Mouse (Mus musculus) 3T3-L1 (cell line): ENCODE results near the gene Lpo.

Source experiments
- DNase-seq: peaks from one replicate; pipeline ENCODE4 v3.0.0-alpha.2; 2015; ENCODE audit warnings: low read depth, low spot score

Gene Lpo

DNA sequence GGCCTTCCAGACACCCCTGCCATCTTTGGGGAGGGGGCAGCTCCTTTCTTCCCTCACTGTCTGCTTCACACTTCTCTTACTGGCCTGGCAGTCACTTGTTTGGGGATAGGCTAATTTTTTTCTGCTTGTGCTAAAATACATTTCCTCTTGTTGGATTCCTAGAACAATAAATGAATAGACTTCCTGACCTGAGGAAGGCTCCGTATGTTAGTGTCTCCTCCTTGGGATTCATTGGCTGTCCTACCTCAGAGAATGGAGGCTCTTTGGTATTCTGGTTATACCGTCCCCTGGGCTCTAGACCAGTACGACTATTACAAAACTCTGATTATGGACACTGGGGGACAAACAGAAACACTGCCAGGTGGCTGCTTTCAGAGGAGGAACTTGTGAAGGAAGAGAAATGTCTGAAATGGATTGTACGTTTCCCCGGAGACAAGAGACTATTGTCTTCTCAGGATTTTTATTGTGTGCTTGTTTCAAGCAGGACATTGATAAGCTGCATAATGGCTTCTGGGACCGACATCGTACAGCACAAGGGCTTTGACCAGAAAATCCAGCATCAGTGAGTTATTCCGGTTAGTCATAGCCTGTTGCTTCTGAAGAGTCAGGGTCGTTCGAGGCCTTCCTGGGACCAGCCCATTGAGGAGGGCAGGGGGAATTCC is at the start of gene Lpo:
Gene Lpo, minus strand, starts transcription at position 51 of the 662 bp plus-strand sequence.
- no peak for DNase-seq

DNA sequence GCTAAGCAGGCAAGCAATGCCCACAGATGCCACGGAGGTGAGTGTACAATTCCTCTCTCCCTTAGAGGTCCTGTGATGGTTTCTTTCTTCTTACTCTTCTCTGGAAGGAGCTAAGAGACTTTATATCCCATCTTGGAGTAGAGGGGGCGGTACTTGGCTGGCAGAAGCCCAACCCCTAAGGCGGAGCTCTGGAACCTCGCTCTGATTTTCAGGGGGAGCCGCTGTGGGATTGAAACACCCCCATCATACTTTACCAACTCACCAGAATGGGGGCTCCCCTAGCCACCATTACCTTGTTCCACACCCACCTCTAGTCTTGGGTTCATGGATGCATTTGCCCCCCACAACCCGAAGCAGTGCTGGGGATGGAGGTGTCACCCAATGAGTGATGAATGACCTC is 47.3 kb upstream of the Lpo start, which contains the start of gene Epx:
Gene Epx, minus strand, starts transcription at position 101 of the 400 bp plus-strand sequence.
- DNase-seq: no peak

DNA sequence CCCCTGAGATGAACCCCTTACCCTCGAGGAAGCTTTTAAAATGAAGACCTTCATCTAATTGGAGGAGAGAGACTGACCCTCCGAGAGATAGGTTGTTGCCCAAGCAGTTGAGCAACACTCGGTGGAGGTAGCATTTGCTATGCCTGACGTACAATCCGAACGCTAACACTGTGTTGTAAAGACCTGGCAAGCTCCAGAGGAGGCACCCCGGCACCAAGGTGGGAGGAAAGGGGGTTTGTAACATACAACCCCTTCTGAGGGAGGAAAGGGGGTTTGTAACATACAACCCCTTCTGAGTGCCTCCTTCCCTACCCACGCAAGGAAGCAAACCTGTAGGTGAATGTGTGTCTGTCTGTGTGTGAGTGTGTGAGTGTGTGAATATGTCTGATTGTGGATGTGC is 43.7 kb upstream of the Lpo start:
- DNase-seq: no peak

DNA sequence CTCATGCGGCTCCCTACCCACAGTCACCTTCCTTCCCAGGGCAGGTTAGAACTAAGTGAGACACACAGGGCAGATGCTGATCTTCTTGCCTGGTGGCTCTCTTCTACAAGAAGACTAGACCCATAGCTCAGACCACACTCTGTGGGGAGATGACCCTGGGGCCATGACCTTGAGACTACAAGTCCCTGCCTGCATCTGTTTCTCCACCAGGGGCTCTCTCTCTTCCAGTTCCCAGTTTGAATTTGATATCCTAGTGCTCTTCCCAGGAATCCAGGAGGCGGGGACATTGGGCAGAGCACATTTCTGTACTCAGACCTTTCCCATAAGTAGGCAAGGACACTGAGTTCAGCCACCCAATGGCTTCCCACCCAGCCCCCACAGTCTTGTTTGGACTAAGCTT is 42.0 kb upstream of the Lpo start:
- no peak for DNase-seq

DNA sequence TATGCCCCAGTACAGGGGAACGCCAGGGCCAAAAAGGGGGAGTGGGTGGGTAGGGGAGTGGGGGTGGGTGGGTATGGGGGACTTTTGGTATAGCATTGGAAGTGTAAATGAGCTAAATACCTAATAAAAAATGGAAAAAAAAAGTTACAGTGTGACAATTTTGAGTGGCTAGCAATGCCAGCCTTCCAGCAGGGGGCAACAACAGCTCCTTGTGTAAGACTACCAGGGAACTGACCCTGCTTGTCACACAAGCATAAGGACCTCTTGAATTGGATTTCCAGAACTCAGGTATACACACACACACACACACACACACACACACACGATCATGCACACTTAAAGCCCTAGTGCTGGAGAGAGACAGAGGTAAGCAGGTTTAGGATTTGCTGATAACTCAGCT is 38.8 kb upstream of the Lpo start:
- DNase-seq: peak; percentile 27

DNA sequence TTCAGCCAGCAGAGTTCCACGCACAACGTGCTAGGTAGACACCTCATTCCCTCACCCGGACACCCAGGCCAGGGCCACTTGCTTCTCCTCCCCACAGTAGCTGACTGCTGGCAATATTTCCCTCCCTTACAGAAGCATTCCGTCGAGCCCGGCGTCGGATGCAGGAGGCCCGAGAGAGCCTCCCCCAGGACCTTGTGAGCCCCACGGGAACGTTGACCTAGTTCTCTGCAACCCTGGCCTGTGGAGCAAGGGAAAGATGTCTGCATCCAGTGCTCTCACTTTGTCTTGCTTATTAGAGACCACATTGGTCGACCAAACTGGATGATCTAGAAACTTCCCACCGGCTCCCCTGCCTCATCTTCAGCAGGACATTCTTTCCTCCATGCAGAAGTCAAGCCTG is 34.7 kb upstream of the Lpo start:
- no peak for DNase-seq

DNA sequence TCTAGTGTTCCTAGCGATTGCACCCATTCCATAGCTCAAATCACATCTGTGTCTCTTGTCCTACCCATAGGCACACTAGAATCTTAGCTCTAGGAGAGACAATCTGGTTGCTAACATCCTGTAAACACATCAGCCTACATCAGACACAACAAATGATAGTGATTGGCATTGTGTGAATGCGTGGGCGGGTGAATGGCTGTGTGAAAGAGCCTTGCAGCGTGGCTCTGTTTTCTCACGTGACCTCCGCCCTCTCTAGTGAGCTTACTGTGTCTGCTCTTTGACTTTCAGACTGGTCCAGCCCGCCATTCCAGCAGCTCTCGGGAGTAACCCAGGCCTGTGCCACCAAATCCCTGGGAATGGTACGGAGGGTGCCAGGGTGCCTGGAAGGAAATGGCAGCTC is 32.3 kb upstream of the Lpo start:
- no peak for DNase-seq

DNA sequence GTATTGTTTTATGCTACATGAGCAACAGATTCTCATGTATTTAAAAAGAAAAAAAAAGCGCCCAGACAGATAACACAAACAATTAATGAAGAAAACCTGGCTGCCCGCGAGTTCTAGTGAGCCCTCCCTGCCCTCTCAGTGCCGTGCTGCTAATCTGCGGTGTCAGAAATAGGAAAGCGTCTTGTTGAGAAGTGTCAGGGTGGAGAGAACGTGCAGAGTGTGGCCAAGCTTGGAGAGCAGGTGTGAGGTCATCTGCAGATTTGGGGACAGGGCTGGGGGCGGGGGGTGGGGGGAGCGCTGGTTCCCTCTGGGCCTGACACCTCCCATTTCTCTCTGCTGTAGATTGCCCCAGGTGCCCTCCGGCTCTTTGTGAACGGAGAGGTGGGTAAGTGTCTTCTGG is 31.2 kb upstream of the Lpo start:
- no peak for DNase-seq

DNA sequence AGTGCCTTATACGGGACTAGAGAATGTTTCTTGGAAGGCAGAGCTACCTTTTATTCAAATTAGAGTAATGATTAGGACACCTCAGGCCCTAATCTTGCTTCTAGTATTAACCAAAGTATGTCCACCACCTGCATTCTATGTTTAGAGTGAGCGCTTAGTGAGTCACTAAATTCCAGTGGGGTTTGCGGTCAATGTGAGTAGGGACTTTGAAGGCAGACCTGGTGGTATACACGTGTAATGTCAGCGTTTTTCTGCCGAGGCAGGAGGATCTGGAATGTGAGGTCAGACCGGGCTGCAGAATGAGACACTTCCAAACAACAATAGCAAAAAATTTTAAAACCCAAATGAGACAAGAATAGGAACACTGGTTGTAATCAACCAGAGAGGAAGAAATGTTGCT is 26.5 kb upstream of the Lpo start:
- peak; percentile 67 for DNase-seq

DNA sequence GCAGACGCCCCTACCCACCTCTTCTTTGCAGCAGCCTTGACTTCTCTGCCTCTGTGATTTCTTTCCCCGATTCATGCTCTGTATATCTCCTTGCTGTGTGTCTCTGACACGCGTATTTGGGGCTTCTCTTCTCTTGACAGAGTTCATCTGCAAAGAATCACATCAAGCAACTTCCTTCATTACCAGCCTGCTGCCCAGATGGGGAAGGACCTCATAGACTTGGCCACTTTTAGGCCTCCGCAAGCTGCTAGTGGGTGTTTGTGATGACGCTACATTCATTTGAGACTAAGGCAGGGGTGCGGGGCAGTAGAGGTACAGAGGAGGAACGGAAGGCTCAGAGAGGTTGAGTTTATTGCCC is 25.5 kb upstream of the Lpo start:
- peak; percentile 19 for DNase-seq

DNA sequence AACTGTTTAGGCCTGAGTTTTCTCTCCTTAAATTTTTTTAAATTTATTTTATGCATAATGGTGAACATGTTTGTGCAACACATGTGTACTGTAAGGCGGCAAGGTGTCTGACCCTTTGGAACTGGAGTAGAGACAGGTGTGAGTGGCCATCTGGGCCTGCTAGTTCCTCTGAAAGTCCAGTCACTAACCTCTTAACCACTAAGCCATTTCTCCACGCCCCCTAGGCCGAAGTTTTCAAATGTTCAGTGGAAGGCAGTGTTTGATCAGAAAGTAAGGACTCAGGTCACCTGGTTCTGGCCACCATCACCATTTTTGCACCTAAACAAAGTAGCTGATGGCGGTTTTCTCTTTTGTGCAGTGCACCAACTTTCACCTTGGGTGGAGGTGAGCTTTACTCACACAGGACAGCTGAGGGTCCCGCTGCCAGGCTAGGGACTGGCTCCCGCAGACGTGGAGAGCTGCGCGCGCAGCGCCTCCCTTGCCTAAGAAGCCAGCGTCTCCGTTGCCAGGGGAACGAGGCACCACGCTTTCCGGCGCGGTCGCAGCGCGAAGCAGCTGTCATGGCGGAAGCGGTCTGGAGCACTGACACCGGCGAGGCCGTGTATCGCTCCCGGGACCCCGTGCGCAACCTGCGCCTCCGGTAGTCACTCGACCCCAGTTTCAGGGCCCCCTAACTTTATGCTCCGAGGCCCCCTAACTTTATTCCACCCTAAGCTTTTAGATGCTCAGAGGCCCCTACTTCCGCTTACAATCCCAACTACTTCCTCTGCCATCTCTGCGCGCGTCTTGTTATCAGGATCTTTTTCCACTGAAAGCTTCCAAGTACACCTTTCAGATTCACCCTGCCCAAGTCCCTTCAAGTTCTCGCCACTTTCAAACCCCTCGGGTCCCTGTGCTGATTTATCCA is 24.9 kb upstream of the Lpo start, which contains the start of gene Mks1:
Gene Mks1, plus strand, starts transcription at position 526 of the 907 bp plus-strand sequence.
- DNase-seq: peak; percentile 88

DNA sequence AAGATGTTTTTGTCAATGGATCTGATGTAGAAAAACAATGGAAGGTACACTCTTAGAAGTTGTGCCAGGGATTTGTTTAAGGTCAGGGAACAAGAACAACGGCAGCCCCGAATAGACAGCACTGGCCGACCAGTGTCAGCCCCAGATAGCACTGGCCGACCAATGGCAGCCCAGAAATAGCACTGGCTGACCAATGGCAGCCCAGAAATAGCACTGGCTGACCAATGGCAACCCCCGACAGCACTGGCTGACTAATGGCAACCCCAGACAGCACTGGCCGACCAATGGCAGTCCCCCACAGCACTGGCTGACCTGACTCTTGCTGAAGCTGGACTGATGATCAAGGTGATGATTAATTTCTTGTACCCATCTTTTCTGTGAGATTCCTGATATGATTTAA is 19.8 kb upstream of the Lpo start:
- DNase-seq: no peak

DNA sequence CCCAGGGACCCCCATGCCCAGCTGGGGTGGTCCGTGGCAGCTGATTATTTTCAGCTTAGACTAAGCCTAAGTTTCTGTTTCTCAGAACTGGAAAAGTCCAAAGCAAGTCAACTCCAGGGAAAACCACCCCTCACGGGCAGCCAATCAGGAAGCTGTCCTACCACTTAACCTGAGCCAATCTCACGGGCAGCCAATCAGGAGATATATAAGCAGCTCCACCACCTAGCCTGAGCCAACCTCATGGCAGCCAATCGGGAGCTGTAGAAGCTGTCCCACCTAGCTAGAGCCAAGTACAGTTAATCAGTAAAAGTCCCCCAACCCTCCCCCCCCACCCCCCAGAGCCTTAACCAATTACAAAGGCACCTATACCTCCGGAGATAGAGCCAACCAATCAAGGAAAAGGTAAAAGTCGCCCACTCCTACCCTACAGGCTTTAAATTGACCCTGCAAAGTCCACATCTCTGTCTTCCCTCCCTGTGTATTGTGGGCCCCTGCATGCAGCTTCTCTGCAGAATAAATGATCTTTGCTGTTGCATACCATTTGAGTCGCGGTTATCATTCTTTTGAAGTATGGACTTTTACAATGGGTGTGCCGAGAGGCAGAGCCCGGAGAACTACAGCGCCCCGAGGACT is 19.0 kb upstream of the Lpo start:
- no peak for DNase-seq

DNA sequence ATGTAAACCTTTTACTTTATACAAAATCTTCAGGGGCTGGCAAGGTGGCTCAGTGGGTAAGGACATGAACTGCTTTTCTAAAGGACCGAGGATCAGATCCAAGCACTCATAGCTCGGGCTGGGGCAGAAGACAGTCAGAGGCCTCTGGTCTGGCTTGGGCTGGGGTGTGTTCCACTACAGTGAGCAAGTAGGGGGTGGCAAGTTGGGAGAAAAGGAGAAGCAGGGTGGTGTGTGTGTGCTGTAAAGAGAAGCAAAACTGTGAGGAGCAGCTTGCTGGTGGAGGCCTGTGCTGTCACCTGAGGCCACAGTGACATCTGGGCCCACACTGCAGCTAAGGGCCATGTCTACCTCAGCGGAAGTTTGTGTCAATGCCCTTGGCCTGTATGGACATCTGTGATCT is 13.3 kb upstream of the Lpo start:
- DNase-seq: no peak

DNA sequence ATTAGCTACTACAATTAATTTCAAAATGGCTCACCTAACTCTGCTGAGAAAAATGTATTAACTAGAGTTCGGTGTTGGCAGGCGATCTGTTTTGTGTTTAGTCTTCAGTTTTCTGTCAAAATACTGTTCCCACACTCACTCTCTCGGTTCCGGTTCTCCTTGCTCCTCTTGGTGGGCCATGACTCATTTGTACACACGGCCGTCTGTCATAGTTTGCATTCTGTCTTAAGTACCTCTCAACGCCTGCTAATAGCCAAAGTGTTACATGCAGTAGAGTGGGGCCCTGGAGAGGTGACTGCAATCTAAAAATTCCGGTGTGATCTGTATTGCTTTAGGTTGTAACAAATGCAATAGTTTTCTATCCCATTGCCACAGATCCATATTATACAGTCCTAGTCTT is 12.6 kb upstream of the Lpo start:
- peak; percentile 7 for DNase-seq

DNA sequence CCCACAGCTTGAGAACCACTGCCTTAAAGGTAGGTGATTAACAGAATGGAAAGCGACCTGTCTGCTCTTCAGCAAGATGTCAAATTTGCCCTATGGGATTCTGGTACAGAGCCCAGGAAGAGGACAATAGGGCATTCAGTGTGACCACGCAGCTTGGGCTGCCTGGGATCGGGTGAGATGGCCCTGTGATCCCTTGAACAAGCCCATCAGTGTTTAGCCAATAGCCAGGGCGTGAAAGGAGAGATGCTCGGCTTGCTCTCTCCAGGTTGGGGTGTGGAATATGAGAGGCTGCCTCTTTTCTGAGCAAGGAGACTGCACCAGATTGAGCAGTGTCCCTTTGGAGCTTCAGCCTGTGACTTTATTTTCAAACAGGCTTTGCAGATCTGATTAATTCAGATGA is 6.6 kb downstream of the Lpo start:
- DNase-seq: no peak

DNA sequence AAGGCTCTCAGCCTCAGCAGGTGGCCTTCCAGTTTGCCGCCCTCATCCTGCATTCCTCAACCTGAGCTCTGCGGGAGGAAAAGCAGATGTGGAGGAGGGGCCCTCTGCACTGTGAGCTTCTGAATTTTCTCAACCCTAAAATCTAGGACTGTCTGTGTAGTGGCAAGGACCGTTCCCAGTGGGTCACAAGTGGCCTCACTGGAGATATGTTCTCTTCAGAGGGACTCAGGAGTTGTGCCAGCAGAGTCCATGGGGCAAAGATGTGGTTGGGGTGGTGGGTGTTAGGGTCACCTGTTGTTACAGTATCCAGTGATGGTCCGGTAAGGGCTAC is 10.7 kb downstream of the Lpo start:
- DNase-seq: no peak

DNA sequence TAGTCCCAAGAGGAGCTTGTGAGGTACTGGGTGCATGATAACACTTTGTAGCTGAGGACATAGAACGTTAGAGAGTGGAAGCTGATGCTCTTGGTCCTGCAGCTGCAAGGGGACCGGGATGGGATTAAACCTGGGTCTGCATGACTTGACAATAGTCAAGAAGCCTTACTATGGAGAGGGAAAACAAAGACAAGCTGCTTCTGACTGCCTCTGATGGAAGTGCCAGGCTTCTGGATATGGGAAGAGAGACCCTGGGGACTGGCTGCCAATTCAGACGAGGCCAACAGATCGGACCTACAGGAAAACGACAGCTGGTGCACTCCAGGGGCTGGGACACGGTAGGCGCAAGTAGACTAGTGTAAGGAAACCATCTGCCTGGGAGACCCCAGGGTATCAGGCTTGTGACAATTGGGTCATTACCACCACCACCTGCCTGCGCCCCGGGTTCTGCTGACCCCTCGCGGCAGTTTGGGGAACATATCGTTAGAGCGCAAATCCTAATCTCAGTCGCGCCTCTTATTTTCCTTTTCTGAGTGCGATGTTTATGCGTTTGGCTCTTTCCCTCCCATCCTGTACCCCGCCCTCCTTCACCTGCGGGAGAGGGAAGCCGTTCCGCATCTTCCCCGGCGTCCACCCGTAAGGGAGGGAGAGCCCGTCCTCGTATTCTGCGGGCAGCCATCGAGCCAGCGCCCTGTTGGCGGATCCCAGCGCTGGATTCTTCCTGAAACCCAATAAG is 11.2 kb downstream of the Lpo start:
- no peak for DNase-seq

DNA sequence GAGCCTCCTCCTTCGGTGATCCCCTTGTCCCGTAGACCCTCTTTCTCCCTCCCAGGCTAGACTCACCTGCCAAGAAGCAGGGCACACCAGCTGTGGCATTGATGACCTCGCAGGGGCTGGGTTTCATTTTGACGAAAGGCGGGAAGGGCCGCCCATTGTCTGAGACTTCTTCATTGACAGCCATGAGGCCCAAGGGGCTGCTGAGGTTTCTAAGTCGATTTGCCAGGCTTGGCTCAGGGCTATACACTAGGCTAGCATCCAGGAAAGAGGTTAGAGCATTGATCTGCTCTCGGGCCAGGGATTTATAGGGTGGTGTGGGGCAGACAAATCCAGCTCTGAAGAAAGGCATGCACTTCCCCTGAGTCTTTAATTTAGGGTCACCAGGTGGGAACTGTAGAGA is 13.3 kb downstream of the Lpo start:
- DNase-seq: no peak

DNA sequence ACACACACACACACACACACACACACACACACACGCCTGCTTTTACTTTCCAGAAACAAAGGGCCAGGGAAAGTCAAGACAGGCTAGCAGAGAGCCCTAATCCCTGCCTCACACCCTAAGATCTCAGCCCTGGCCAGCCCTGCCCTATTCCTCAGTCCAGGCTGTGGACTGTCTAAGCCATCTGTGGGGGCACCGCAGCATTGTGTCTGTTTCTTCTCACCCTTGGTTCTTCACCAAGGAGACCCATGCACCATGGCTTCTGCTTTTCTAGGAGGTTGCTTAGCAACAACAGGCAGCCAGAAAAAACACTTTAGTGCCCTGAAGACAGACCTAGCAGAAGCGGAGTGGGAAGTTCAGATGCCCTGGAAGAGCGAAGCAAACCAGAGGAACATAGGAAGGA is 16.7 kb downstream of the Lpo start:
- no peak for DNase-seq

DNA sequence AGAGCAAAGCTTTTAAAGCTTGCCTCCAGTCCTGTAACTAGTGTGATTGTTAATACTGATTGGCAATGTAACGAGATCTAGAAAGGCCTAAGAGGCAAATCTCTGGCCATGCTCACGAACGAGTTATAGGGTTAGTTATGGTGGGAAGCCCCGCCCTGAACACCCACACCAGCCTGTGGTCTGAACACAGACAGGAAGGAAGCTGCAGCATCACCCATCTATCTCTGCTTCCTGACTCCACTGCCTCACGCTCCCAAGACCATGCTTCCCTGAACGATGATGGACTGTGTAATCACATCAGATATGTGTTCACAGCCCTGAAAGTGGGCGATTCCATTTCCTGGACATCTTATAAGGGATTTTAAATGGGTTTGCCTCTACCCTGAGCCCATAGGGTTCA is 19.9 kb downstream of the Lpo start:
- no peak for DNase-seq

DNA sequence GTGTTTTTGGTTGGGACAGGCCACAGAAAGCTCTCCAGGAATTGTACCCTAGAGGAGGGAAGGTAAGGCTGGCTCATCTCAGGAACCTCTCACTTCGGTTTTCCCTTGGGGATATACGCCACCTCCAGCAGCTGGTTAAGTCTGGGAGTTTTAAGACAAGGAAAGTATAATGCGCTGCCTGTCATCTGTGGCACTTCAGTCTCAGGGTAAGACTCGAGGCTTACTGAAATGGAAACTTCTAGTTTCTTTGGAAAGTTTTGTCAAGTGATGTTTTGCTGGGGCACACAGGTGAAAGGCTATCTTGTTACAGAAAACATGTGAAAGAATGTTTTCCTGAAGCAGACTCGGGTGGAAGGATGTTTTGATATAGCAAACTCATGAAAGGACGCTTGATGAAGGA is 20.7 kb downstream of the Lpo start:
- DNase-seq: no peak
